Mouse (Mus musculus) MEL (cell line): Measurements from ENCODE around the gene Efcc1. TPM values are rescaled to one million over a fixed set of nuclear protein-coding genes. Genes with fewer than 3 reads are reported as not detected.

ENCODE experiments used
- DNase-seq: peaks from one replicate; pipeline ENCODE4 v3.0.0; 2011; ENCODE audit warnings: low read depth, low spot score
- H3K27ac ChIP-seq: 2 replicates; pipeline ENCODE4 v1.5.1; 2012; ENCODE audit warnings: low read depth, mild to moderate bottlenecking, control low read depth, low read length, moderate library complexity; ENCODE audit not compliant: control insufficient read depth
- H3K27me3 ChIP-seq, 2 experiments: fragments of 150-350 bp in 1 of 2; sonication (generic) in 1 of 2; 2 replicates each; pipeline ENCODE4 v1.6.1; 2012; ENCODE audit warnings: low read length in 2 of 2, mild to moderate bottlenecking in 2 of 2, improper control_type of control experiment in 1 of 2, moderate library complexity in 1 of 2; ENCODE audit not compliant: insufficient read depth in 2 of 2, control insufficient read depth in 1 of 2
- H3K36me3 ChIP-seq, 2 experiments: 2 replicates each; pipeline ENCODE4 v1.6.1; 2012 to 2014; ENCODE audit warnings: low read length in 2 of 2, improper control_type of control experiment in 1 of 2, inconsistent platforms in 1 of 2, mild to moderate bottlenecking in 1 of 2; ENCODE audit not compliant: insufficient read depth in 2 of 2, control insufficient read depth in 1 of 2
- H3K4me1 ChIP-seq, 2 experiments: fragments of 150-350 bp in 1 of 2; sonication (generic) in 1 of 2; 2 replicates each; pipeline ENCODE4 v1.6.1; 2012; ENCODE audit warnings: low read length in 2 of 2, improper control_type of control experiment in 1 of 2, mild to moderate bottlenecking in 1 of 2; ENCODE audit not compliant: insufficient read depth in 2 of 2, control insufficient read depth in 1 of 2
- H3K4me3 ChIP-seq, 2 experiments: fragments of 150-350 bp in 1 of 2; sonication (generic) in 1 of 2; 2 replicates each; pipeline ENCODE4 v1.5.1; 2012; ENCODE audit warnings: low read depth in 2 of 2, low read length in 2 of 2, mild to moderate bottlenecking in 2 of 2, moderate library complexity in 2 of 2, control low read depth in 1 of 2, improper control_type of control experiment in 1 of 2; ENCODE audit not compliant: control insufficient read depth in 1 of 2, insufficient read depth in 1 of 2
- H3K79me2 ChIP-seq: 2 replicates; pipeline ENCODE4 v1.6.1; 2012; ENCODE audit warnings: mild to moderate bottlenecking, low read length, moderate library complexity; ENCODE audit not compliant: control insufficient read depth, poor library complexity, insufficient read depth
- H3K9ac ChIP-seq: 2 replicates; pipeline ENCODE4 v1.6.1; 2012; ENCODE audit warnings: low read depth, mild to moderate bottlenecking, control low read depth, low read length, moderate library complexity; ENCODE audit not compliant: control insufficient read depth, poor library complexity, severe bottlenecking
- H3K9me3 ChIP-seq: fragments of 150-350 bp; sonication (generic); replicated peaks from 2 replicates; pipeline ENCODE4 v1.6.1; 2012; ENCODE audit warnings: mild to moderate bottlenecking, low read length, improper control_type of control experiment, moderate library complexity; ENCODE audit not compliant: insufficient read depth
- CHD1 ChIP-seq: IDR thresholded peaks from 2 replicates; pipeline ENCODE4 v1.6.1; 2012; ENCODE audit warnings: low read depth, mild to moderate bottlenecking, inconsistent platforms, low read length, improper control_type of control experiment
- CHD2 ChIP-seq: IDR thresholded peaks from 2 replicates; pipeline ENCODE4 v1.6.1; 2011; ENCODE audit warnings: low read length, improper control_type of control experiment
- CTCF ChIP-seq, 3 experiments: IDR thresholded peaks in 2 of 3; conservative IDR thresholded peaks in 1 of 3; 2 replicates each; pipeline ENCODE4 v1.5.1; 2011 to 2012; ENCODE audit warnings: low read length in 3 of 3, low read depth in 2 of 3, mild to moderate bottlenecking in 2 of 3, improper control_type of control experiment in 1 of 3, inconsistent platforms in 1 of 3, mixed read lengths in 1 of 3, moderate library complexity in 1 of 3; ENCODE audit not compliant: control insufficient read depth in 1 of 3, insufficient read depth in 1 of 3, poor library complexity in 1 of 3, severe bottlenecking in 1 of 3
- E2F4 ChIP-seq: IDR thresholded peaks from 2 replicates; pipeline ENCODE4 v1.6.1; 2011; ENCODE audit warnings: low read depth, low read length, improper control_type of control experiment, borderline replicate concordance
- ELF1 ChIP-seq: IDR thresholded peaks from 2 replicates; pipeline ENCODE4 v1.6.1; 2014; ENCODE audit warnings: low read depth, mild to moderate bottlenecking, inconsistent platforms, low read length, improper control_type of control experiment, moderate library complexity
- EP300 ChIP-seq, 2 experiments: IDR thresholded peaks; 2 replicates each; pipeline ENCODE4 v1.6.1; 2011; ENCODE audit warnings: improper control_type of control experiment in 2 of 2, low read length in 2 of 2, low read depth in 1 of 2, mild to moderate bottlenecking in 1 of 2
- ETS1 ChIP-seq: IDR thresholded peaks from 2 replicates; pipeline ENCODE4 v1.6.1; 2012; ENCODE audit warnings: low read depth, mild to moderate bottlenecking, inconsistent platforms, low read length, improper control_type of control experiment, moderate library complexity
- GATA1 ChIP-seq: IDR thresholded peaks from 2 replicates; pipeline ENCODE4 v1.6.1; 2011; ENCODE audit warnings: low read depth, low read length, improper control_type of control experiment
- HCFC1 ChIP-seq: IDR thresholded peaks from 2 replicates; pipeline ENCODE4 v1.6.1; 2012; ENCODE audit warnings: low read depth, mild to moderate bottlenecking, inconsistent platforms, low read length, improper control_type of control experiment, moderate library complexity
- MAX ChIP-seq: IDR thresholded peaks from 2 replicates; pipeline ENCODE4 v1.6.1; 2011; ENCODE audit warnings: low read length, improper control_type of control experiment
- MAZ ChIP-seq: IDR thresholded peaks from 2 replicates; pipeline ENCODE4 v1.6.1; 2012; ENCODE audit warnings: low read depth, mild to moderate bottlenecking, inconsistent platforms, low read length, improper control_type of control experiment
- MXI1 ChIP-seq: IDR thresholded peaks from 2 replicates; pipeline ENCODE4 v1.6.1; 2011; ENCODE audit warnings: mild to moderate bottlenecking, low read depth, low read length, improper control_type of control experiment
- MYB ChIP-seq: IDR thresholded peaks from 2 replicates; pipeline ENCODE4 v1.6.1; 2011; ENCODE audit warnings: mild to moderate bottlenecking, low read depth, low read length, improper control_type of control experiment
- MYC ChIP-seq: IDR thresholded peaks from 2 replicates; pipeline ENCODE4 v1.6.1; 2011; ENCODE audit warnings: low read depth, mild to moderate bottlenecking, low read length, improper control_type of control experiment, moderate library complexity
- NELFE ChIP-seq: IDR thresholded peaks from 2 replicates; pipeline ENCODE4 v1.6.1; 2011; ENCODE audit warnings: low read depth, low read length, improper control_type of control experiment
- NRF1 ChIP-seq: IDR thresholded peaks from 2 replicates; pipeline ENCODE4 v1.6.1; 2014; ENCODE audit warnings: low read depth, mild to moderate bottlenecking, inconsistent platforms, low read length, improper control_type of control experiment, moderate library complexity; ENCODE audit not compliant: poor library complexity, insufficient read depth, severe bottlenecking
- POLR2A ChIP-seq, 2 experiments: IDR thresholded peaks; 2 replicates each; pipeline ENCODE4 v1.6.1; 2011 to 2012; ENCODE audit warnings: low read length in 2 of 2, mild to moderate bottlenecking in 2 of 2, control low read depth in 1 of 2, improper control_type of control experiment in 1 of 2, low read depth in 1 of 2, moderate library complexity in 1 of 2; ENCODE audit not compliant: control insufficient read depth in 1 of 2, insufficient read depth in 1 of 2, poor library complexity in 1 of 2
- POLR2AphosphoS2 ChIP-seq: IDR thresholded peaks from 2 replicates; pipeline ENCODE4 v1.6.1; 2011; ENCODE audit warnings: low read length, improper control_type of control experiment
- RCOR1 ChIP-seq: IDR thresholded peaks from 2 replicates; pipeline ENCODE4 v1.6.1; 2012; ENCODE audit warnings: low read depth, mild to moderate bottlenecking, inconsistent platforms, low read length, improper control_type of control experiment
- SIN3A ChIP-seq: IDR thresholded peaks from 2 replicates; pipeline ENCODE4 v1.6.1; 2012; ENCODE audit warnings: low read length, improper control_type of control experiment, inconsistent platforms
- SMC3 ChIP-seq: IDR thresholded peaks from 2 replicates; pipeline ENCODE4 v1.6.1; 2011; ENCODE audit warnings: low read depth, low read length, improper control_type of control experiment
- TAL1 ChIP-seq: IDR thresholded peaks from 2 replicates; pipeline ENCODE4 v1.6.1; 2012; ENCODE audit warnings: mild to moderate bottlenecking, inconsistent platforms, low read length, moderate library complexity, mixed read lengths
- TBP ChIP-seq: IDR thresholded peaks from 2 replicates; pipeline ENCODE4 v1.8.0; 2011; ENCODE audit warnings: low read depth, low read length, improper control_type of control experiment
- TCF12 ChIP-seq: IDR thresholded peaks from 2 replicates; pipeline ENCODE4 v1.6.1; 2014; ENCODE audit warnings: low read depth, mild to moderate bottlenecking, inconsistent platforms, low read length, improper control_type of control experiment, moderate library complexity
- UBTF ChIP-seq: IDR thresholded peaks from 2 replicates; pipeline ENCODE4 v1.6.1; 2012; ENCODE audit warnings: low read depth, mild to moderate bottlenecking, inconsistent platforms, low read length, improper control_type of control experiment, moderate library complexity, borderline replicate concordance; ENCODE audit not compliant: insufficient read depth
- USF2 ChIP-seq, 2 experiments: IDR thresholded peaks; 2 replicates each; pipeline ENCODE4 v1.6.1; 2011 to 2012; ENCODE audit warnings: improper control_type of control experiment in 2 of 2, low read length in 2 of 2, borderline replicate concordance in 1 of 2, inconsistent platforms in 1 of 2, low read depth in 1 of 2, mild to moderate bottlenecking in 1 of 2; ENCODE audit not compliant: insufficient read depth in 1 of 2
- ZC3H11A ChIP-seq: IDR thresholded peaks from 2 replicates; pipeline ENCODE4 v1.6.1; 2012; ENCODE audit warnings: low read depth, mild to moderate bottlenecking, inconsistent platforms, low read length, improper control_type of control experiment
- ZKSCAN1 ChIP-seq: IDR thresholded peaks from 2 replicates; pipeline ENCODE4 v1.6.1; 2012; ENCODE audit warnings: low read depth, mild to moderate bottlenecking, inconsistent platforms, low read length, improper control_type of control experiment, moderate library complexity
- ZMIZ1 ChIP-seq: IDR thresholded peaks from 2 replicates; pipeline ENCODE4 v1.6.1; 2012; ENCODE audit warnings: low read depth, mild to moderate bottlenecking, inconsistent platforms, low read length, improper control_type of control experiment, moderate library complexity
- polyA plus RNA-seq, 2 experiments: library from polyadenylated mRNA; stranded (reverse) in 1 of 2; unstranded in 1 of 2; fragments of >175 nt in 1 of 2; fragments of >200 nt in 1 of 2; gene quantifications; 2 replicates each; pipeline versions ENCODE4 v1.2.1 to v1.2.4; 2012; ENCODE audit warnings: low replicate concordance in 2 of 2, low read depth in 1 of 2; ENCODE audit not compliant: insufficient read length in 2 of 2, insufficient read depth in 1 of 2, missing spikeins in 1 of 2
- total RNA-seq: library from RNA; depleted of rRNA; stranded (reverse); fragments of 300-350 nt; gene quantifications from 2 replicates; pipeline ENCODE4 v1.2.3, GENCODE M21; 2012

Efcc1 gene
- total and polyA plus RNA-seq, 3 experiments, result 0.27 to 1.2 TPM; not detected in 1

GRCm38 (mm10) chr6:87775588-87776245 lies 45.0 kb downstream of the Efcc1 start:
- Histone ChIP-seq H3K27ac (peak overlapping the region; percentile 93), H3K4me1 (peaks cover 18 to 27% of the 10 kb centered on the region in 2 experiments), H3K79me2 (no peaks in the 10 kb centered on the region), H3K4me3 (peak overlapping the region in 1 of 2 experiments; percentile 24; a peak in 1 of 4 replicates), H3K9ac (peak overlapping the region; percentile 16; the same call in 1 of the 2 replicates), H3K9me3 (no peaks in the 10 kb centered on the region), H3K36me3 (peaks cover 0 to 18% of the 10 kb centered on the region in 2 experiments; a peak in 2 of 4 replicates), H3K27me3 (no peaks in the 10 kb centered on the region; a peak in 1 of 4 replicates)
- TF ChIP-seq HCFC1 (0 out of 2 replicates have a peak, but pooled peaks have one; percentile 41), NELFE (peak; percentile 47), MAX (no peak), ZMIZ1 (peak; percentile 78), ETS1 (peak; percentile 83), NRF1 (no peak), EP300 (IDR thresholded peaks at IDR 0.05; ENCODE audit: low read depth in 1 of 2, low read length in 2 of 2) (peak; percentile 94 to 95), ZKSCAN1 (no peak), MYB (peak; percentile 68), RCOR1 (peak; percentile 71), TAL1 (peak; percentile 99), GATA1 (peak; percentile 97), CHD1 (no peak), MYC (0 out of 2 replicates have a peak, but pooled peaks have one; percentile 53), MXI1 (peak; percentile 66), TCF12 (peak; percentile 97), POLR2A (IDR thresholded peaks at IDR 0.05; ENCODE audit: control insufficient read depth in 1 of 2, insufficient read depth in 1 of 2, low read depth in 1 of 2, low read length in 2 of 2, poor library complexity in 1 of 2) (peak in 1 of 2 experiments; percentile 48; a peak in 2 of 4 replicates), MAZ (0 out of 2 replicates have a peak, but pooled peaks have one; percentile 60), CHD2 (no peak), TBP (0 out of 2 replicates have a peak, but pooled peaks have one; percentile 28), E2F4 (no peak), POLR2AphosphoS2 (no peak; the same call in 1 of the 2 replicates), SMC3 (no peak), USF2 (IDR thresholded peaks at IDR 0.05; ENCODE audit: borderline replicate concordance in 1 of 2, insufficient read depth in 1 of 2, low read depth in 1 of 2, low read length in 2 of 2) (no peak), UBTF (no peak), ZC3H11A (no peak), CTCF (IDR thresholded peaks at IDR 0.05 in 2 of 3, conservative IDR thresholded peaks at IDR 0.05 in 1 of 3; ENCODE audit: control insufficient read depth in 1 of 3, insufficient read depth in 1 of 3, low read depth in 2 of 3, low read length in 3 of 3, poor library complexity in 1 of 3, severe bottlenecking in 1 of 3) (no peak), ELF1 (0 out of 2 replicates have a peak, but pooled peaks have one; percentile 10), SIN3A (0 out of 2 replicates have a peak, but pooled peaks have one; percentile 74)
- peak; percentile 97 for DNase-seq
